Mouse (Mus musculus) cerebellum, adult 11-12 months (tissue): ENCODE results near the gene Serbp1.
"Not testable (repeated sequence)": the region's sequence is repeated elsewhere in the genome, so short reads cannot be mapped to it uniquely, and the experiment has no call there.

ENCODE experiments used
- DNase-seq: peaks from one replicate; pipeline ENCODE4 v3.0.0; 2022

Gene Serbp1

GRCm38 (mm10) chr6:67237977-67238376, at the start of gene Serbp1:
Gene Serbp1, plus strand, starts transcription at chr6:67238176.
- DNase-seq = no peak

- DNase-seq = no peak
Observed at GRCm38 (mm10) chr6:67193591-67193990, 44.4 kb upstream of the Serbp1 start.

GRCm38 (mm10) chr6:67194606-67195005, 43.4 kb upstream of the Serbp1 start:
- no peak for DNase-seq

GRCm38 (mm10) chr6:67195148-67195611, 42.8 kb upstream of the Serbp1 start:
- no peak for DNase-seq

GRCm38 (mm10) chr6:67196821-67197220, 41.2 kb upstream of the Serbp1 start:
- DNase-seq = no peak

GRCm38 (mm10) chr6:67198085-67198484, 39.9 kb upstream of the Serbp1 start:
- DNase-seq = no peak

- DNase-seq = peak; percentile 59
Observed at GRCm38 (mm10) chr6:67200715-67201322, 37.2 kb upstream of the Serbp1 start.

GRCm38 (mm10) chr6:67205081-67206037, 32.6 kb upstream of the Serbp1 start:
- DNase-seq = no peak

- DNase-seq = no peak
Observed at GRCm38 (mm10) chr6:67212362-67212761, 25.6 kb upstream of the Serbp1 start.

- DNase-seq = no peak
Observed at GRCm38 (mm10) chr6:67213429-67214098, 24.4 kb upstream of the Serbp1 start.

- no peak for DNase-seq
Observed at GRCm38 (mm10) chr6:67217402-67217801, 20.6 kb upstream of the Serbp1 start.

GRCm38 (mm10) chr6:67217846-67218245, 20.1 kb upstream of the Serbp1 start:
- no peak for DNase-seq

- no peak for DNase-seq
Observed at GRCm38 (mm10) chr6:67218566-67218965, 19.4 kb upstream of the Serbp1 start.

GRCm38 (mm10) chr6:67219931-67220330, 18.0 kb upstream of the Serbp1 start:
- DNase-seq = not testable (repeated sequence)

- no peak for DNase-seq
Observed at GRCm38 (mm10) chr6:67220731-67221130, 17.2 kb upstream of the Serbp1 start.

- no peak for DNase-seq
Observed at GRCm38 (mm10) chr6:67223082-67223481, 14.9 kb upstream of the Serbp1 start.

- no peak for DNase-seq
Observed at GRCm38 (mm10) chr6:67223499-67223898, 14.5 kb upstream of the Serbp1 start.

GRCm38 (mm10) chr6:67226286-67226685, 11.7 kb upstream of the Serbp1 start:
- DNase-seq = no peak

- DNase-seq = peak; percentile 49
Observed at GRCm38 (mm10) chr6:67228459-67229107, 9.4 kb upstream of the Serbp1 start.

GRCm38 (mm10) chr6:67229521-67229920, 8.5 kb upstream of the Serbp1 start:
- no peak for DNase-seq

- DNase-seq = no peak
Observed at GRCm38 (mm10) chr6:67229922-67230518, 8.0 kb upstream of the Serbp1 start.

- DNase-seq = no peak
Observed at GRCm38 (mm10) chr6:67230950-67231349, 7.0 kb upstream of the Serbp1 start.
